Mouse (Mus musculus) C2C12 (cell line): ENCODE results near the gene Cul3.

ENCODE experiments used
- CEBPB ChIP-seq: IDR thresholded peaks from one replicate; pipeline ENCODE4 v1.6.1; 2011; ENCODE audit warnings: low read depth, mild to moderate bottlenecking, control low read depth, moderate library complexity
- CTCF ChIP-seq: IDR thresholded peaks from one replicate; pipeline ENCODE4 v1.5.1; 2011; ENCODE audit not compliant: control insufficient read depth, insufficient read depth, insufficient read length
- MAX ChIP-seq: IDR thresholded peaks from one replicate; pipeline ENCODE4 v1.6.1; 2011; ENCODE audit warnings: mild to moderate bottlenecking, control low read depth

DNA sequence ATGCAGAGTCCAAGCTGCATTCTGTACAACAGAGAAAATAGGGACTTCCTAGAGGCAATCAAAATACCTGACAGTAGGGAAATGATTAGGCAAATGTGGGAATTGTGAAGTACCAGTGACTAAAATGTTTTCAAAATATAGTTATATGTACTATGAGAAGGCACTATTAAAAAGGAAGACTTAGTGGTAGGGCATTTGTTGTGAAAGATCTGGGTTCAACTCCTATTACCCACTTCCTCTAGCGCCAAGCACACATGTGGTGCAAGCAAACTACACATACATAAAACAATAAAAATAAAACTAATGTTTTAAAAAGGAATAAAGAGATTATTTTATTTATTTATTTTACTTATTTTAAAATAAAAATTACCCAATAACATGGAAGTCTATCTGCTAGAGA, 5.2 kb downstream of the Cul3 start:
- TF ChIP-seq CTCF (no peak), MAX (no peak), CEBPB (no peak)
